Mouse (Mus musculus) limb, embryonic 14.5 days (tissue): ENCODE results near the gene Prdx1. TPM values are rescaled to one million over a fixed set of nuclear protein-coding genes. Genes with fewer than 3 reads are reported as not detected.
"Not testable (repeated sequence)": the region's sequence is repeated elsewhere in the genome, so short reads cannot be mapped to it uniquely, and the experiment has no call there.

Experiments used
- ATAC-seq: fragments of 200-750 bp; cut with Nextera tagmentation; 2 replicates; pipeline ENCODE4 v1.8.0; 2017; ENCODE audit warnings: low read depth, moderate number of reproducible peaks, moderate TSS enrichment; ENCODE audit not compliant: low FRiP score
- DNase-seq: peaks from one replicate; pipeline ENCODE4 v3.0.0-alpha.2; 2015; ENCODE audit warnings: low spot score
- H3K27ac ChIP-seq: fragments of 300-500 bp; sonication (generic); replicated peaks from 2 replicates; pipeline ENCODE4 v1.5.1; 2014; ENCODE audit warnings: low read depth, mild to moderate bottlenecking, low read length, moderate library complexity, mixed read lengths
- H3K27me3 ChIP-seq: fragments of 300-500 bp; sonication (generic); 2 replicates; pipeline ENCODE4 v1.6.1; 2014; ENCODE audit warnings: low read length, mixed read lengths; ENCODE audit not compliant: control insufficient read depth, insufficient read depth
- H3K36me3 ChIP-seq: fragments of 300-500 bp; sonication (generic); 2 replicates; pipeline ENCODE4 v1.6.1; 2014; ENCODE audit warnings: mild to moderate bottlenecking, low read length, moderate library complexity, mixed read lengths; ENCODE audit not compliant: control insufficient read depth, insufficient read depth
- H3K4me1 ChIP-seq: fragments of 300-500 bp; sonication (generic); 2 replicates; pipeline ENCODE4 v1.6.1; 2014; ENCODE audit warnings: antibody characterized with exemption, low read length, mixed read lengths; ENCODE audit not compliant: control insufficient read depth, insufficient read depth
- H3K4me2 ChIP-seq: fragments of 300-500 bp; sonication (generic); replicated peaks from 2 replicates; pipeline ENCODE4 v1.6.1; 2014; ENCODE audit warnings: low read depth, mild to moderate bottlenecking, low read length, moderate library complexity; ENCODE audit not compliant: severe bottlenecking
- H3K4me3 ChIP-seq: fragments of 300-500 bp; sonication (generic); replicated peaks from 2 replicates; pipeline ENCODE4 v1.5.1; 2014; ENCODE audit warnings: low read length
- H3K9ac ChIP-seq: fragments of 300-500 bp; sonication (generic); 2 replicates; pipeline ENCODE4 v1.6.1; 2014; ENCODE audit warnings: mild to moderate bottlenecking, low read depth, low read length, moderate library complexity; ENCODE audit not compliant: severe bottlenecking
- H3K9me3 ChIP-seq: fragments of 300-500 bp; sonication (generic); 2 replicates; pipeline ENCODE4 v1.6.1; 2016; ENCODE audit warnings: low read length; ENCODE audit not compliant: control insufficient read depth
- POLR2A ChIP-seq: fragments of 200-500 bp; IDR thresholded peaks from 2 replicates; pipeline ENCODE4 v1.8.0; 2012; ENCODE audit warnings: inconsistent platforms, mild to moderate bottlenecking, moderate library complexity, borderline replicate concordance; ENCODE audit not compliant: insufficient read depth, insufficient read length; ENCODE audit errors: extremely low read depth
- WGBS: fragments of 180-500 bp; shearing (Covaris S2); extraction: QIAGEN DNeasy Blood & Tissue Kit; methylation state at CpG from one replicate; pipeline ENCODE4 v1.1.7; 2014; 5-methylcytosine and 5-hydroxymethylcytosine counted together
- polyA plus RNA-seq, 2 experiments: library from polyadenylated mRNA; depleted of rRNA in 1 of 2; stranded (reverse) in 1 of 2; unstranded in 1 of 2; fragments of >200 nt; fragmentation: Nextera tagmentation in 1 of 2; extraction: Ambion mirVana in 1 of 2; gene quantifications; 2 replicates each; pipeline versions ENCODE4 v1.2.1 to v1.2.3; 2012 to 2014

The Prdx1 gene
- polyA plus RNA-seq, 2 experiments, result 418 to 1,088 TPM

DNA sequence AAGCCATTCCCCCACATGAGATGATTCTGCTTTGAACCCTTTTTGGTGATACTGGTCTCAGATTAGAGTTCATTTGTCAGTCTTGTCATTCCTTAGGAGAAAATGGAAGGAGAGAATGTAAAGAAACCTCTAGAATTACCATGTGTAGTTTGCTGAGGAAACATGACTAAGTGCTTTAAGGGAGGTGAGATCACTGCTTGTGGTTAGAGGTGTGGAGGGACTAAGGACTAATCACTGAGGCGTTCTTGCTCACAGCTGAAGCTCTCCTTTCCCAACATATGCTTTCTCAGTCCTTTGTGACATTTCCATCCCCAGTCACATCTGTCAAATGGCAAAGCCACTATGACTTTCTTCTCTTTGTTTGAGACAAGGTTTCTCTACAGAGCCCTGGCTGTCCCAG, 7.5 kb upstream of the Prdx1 start:
- no peak for TF ChIP-seq POLR2A
- no peak for DNase-seq
- ATAC-seq, result no peak
- Histone ChIP-seq H3K27ac (no peak overlapping the region), H3K9me3 (no peaks in the 10 kb centered on the region), H3K4me3 (no peak overlapping the region), H3K9ac (no peak overlapping the region), H3K27me3 (no peaks in the 10 kb centered on the region), H3K4me1 (no peaks in the 10 kb centered on the region), H3K36me3 (no peaks in the 10 kb centered on the region), H3K4me2 (no peak overlapping the region)
- WGBS, result 57% methylated on average over 1 of the region's 1 CpGs

DNA sequence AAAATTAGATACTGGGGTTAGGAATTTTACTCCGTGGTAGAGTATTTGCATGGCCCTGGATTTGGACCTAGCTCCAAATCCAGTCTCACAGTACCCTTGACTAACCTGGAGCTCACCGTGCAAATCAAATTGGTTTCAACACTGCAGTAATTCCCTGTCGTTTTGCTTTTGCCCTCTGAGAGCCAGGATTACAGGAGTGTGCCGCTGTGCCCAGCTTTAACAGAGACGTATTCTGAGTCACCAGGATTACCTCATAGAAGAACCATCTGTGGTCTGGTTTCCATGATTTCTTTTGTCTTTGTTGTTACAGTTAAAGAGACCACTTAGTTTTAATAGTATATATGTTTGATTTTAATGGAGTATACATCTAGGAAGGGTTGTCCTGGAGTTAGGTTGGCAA, 6.2 kb upstream of the Prdx1 start:
- Histone ChIP-seq H3K36me3 (no peaks in the 10 kb centered on the region), H3K27me3 (no peaks in the 10 kb centered on the region), H3K4me3 (no peak overlapping the region), H3K27ac (no peak overlapping the region), H3K4me2 (no peak overlapping the region), H3K4me1 (no peaks in the 10 kb centered on the region), H3K9ac (no peak overlapping the region), H3K9me3 (no peaks in the 10 kb centered on the region)
- 64% methylated on average over 5 of the region's 5 CpGs for WGBS
- ATAC-seq, result no peak
- TF ChIP-seq POLR2A, result no peak
- no peak for DNase-seq

DNA sequence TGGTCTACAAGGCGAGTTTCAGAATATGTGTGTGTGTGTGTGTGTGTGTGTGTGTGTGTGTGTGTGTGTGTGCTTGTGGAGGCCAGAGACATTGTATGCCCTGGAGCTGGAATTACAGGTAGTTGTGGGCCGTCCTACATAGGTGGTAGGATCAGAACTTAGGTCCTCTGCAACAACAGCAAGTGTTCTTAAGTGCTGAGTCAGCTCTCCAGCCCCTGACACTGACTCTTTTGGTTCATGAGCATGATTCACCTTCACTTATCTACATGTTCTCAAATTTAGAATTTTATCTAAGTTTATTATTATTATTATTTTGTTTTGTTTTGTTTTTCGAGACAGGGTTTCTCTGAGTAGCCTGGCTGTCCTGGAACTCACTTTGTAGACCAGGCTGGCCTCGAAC, 4.8 kb upstream of the Prdx1 start:
- WGBS, result 87% methylated on average over 4 of the region's 4 CpGs
- H3K4me3 ChIP-seq, DNase-seq, H3K27ac ChIP-seq, H3K4me1 ChIP-seq, H3K4me2 ChIP-seq, H3K27me3 ChIP-seq, H3K36me3 ChIP-seq, ATAC-seq, H3K9me3 ChIP-seq, H3K9ac ChIP-seq: not testable (repeated sequence)

- Histone ChIP-seq H3K4me3 (no peak overlapping the region), H3K9ac (no peak overlapping the region), H3K27ac (no peak overlapping the region), H3K27me3 (no peaks in the 10 kb centered on the region), H3K36me3 (peaks cover 14% of the 10 kb centered on the region), H3K4me2 (no peak overlapping the region), H3K4me1 (peaks cover 14% of the 10 kb centered on the region), H3K9me3 (no peaks in the 10 kb centered on the region)
- 93% methylated on average over 4 of the region's 4 CpGs for WGBS
- no peak for DNase-seq
- ATAC-seq, result no peak
- no peak for TF ChIP-seq POLR2A
Observed at GRCm38 (mm10) chr4:116683957-116684356, 1.4 kb upstream of the Prdx1 start.

GRCm38 (mm10) chr4:116684665-116685064, 679 bp upstream of the Prdx1 start:
- Histone ChIP-seq H3K9ac (peak overlapping the region; percentile 81; the same call in 1 of the 2 replicates), H3K36me3 (peaks cover 21% of the 10 kb centered on the region), H3K4me1 (peaks cover 14% of the 10 kb centered on the region), H3K9me3 (no peaks in the 10 kb centered on the region), H3K4me2 (peak overlapping the region; percentile 54), H3K4me3 (peak overlapping the region; percentile 65), H3K27ac (peak overlapping the region; percentile 97), H3K27me3 (no peaks in the 10 kb centered on the region)
- ATAC-seq (no peak), DNase-seq (no peak)
- no peak for TF ChIP-seq POLR2A
- WGBS, result 60% methylated on average over 2 of the region's 2 CpGs

GRCm38 (mm10) chr4:116687041-116687440, 1.7 kb downstream of the Prdx1 start:
- peaks cover 14% of the 10 kb centered on the region for H3K4me1 ChIP-seq
- H3K27ac ChIP-seq, result no peak overlapping the region
- no peak for ATAC-seq
- WGBS, result 30% methylated on average over 1 of the region's 1 CpGs
- peaks cover 44% of the 10 kb centered on the region for H3K36me3 ChIP-seq
- H3K4me3 ChIP-seq, result peak overlapping the region; percentile 65
- H3K9ac ChIP-seq, result peak overlapping the region; percentile 81
- no peak for TF ChIP-seq POLR2A
- no peaks in the 10 kb centered on the region for H3K9me3 ChIP-seq
- H3K27me3 ChIP-seq, result no peaks in the 10 kb centered on the region
- peak overlapping the region; percentile 54 for H3K4me2 ChIP-seq
- no peak for DNase-seq
